Mouse (Mus musculus) forebrain, embryonic 13.5 days (tissue): Measurements from ENCODE around the gene Myh7. TPM values are rescaled to one million over a fixed set of nuclear protein-coding genes. Genes with fewer than 3 reads are reported as not detected.

Experiments used
- ATAC-seq: fragments of 200-750 bp; cut with Nextera tagmentation; 2 replicates; pipeline ENCODE4 v1.8.0; 2017
- H3K27ac ChIP-seq: fragments of 300-500 bp; sonication (generic); 2 replicates; pipeline ENCODE4 v1.5.1; 2015; ENCODE audit warnings: inconsistent platforms, mild to moderate bottlenecking, moderate library complexity
- H3K27me3 ChIP-seq: fragments of 300-500 bp; sonication (generic); 2 replicates; pipeline ENCODE4 v1.6.1; 2015; ENCODE audit warnings: mild to moderate bottlenecking, inconsistent platforms
- H3K36me3 ChIP-seq: fragments of 300-500 bp; sonication (generic); 2 replicates; pipeline ENCODE4 v1.6.1; 2015; ENCODE audit warnings: mild to moderate bottlenecking, inconsistent platforms; ENCODE audit not compliant: poor library complexity, severe bottlenecking
- H3K4me1 ChIP-seq: fragments of 300-500 bp; sonication (generic); 2 replicates; pipeline ENCODE4 v1.6.1; 2015; ENCODE audit warnings: inconsistent platforms
- H3K4me2 ChIP-seq: fragments of 300-500 bp; sonication (generic); 2 replicates; pipeline ENCODE4 v1.6.1; 2015; ENCODE audit warnings: inconsistent platforms, mild to moderate bottlenecking, moderate library complexity
- H3K4me3 ChIP-seq: fragments of 300-500 bp; sonication (generic); 2 replicates; pipeline ENCODE4 v1.5.1; 2015; ENCODE audit warnings: mild to moderate bottlenecking, inconsistent platforms
- H3K9ac ChIP-seq: fragments of 300-500 bp; sonication (generic); 2 replicates; pipeline ENCODE4 v1.6.1; 2015; ENCODE audit warnings: mild to moderate bottlenecking, inconsistent platforms
- H3K9me3 ChIP-seq: fragments of 300-500 bp; sonication (generic); replicated peaks from 2 replicates; pipeline ENCODE4 v1.6.1; 2016; ENCODE audit warnings: inconsistent platforms
- WGBS: fragments of 180-500 bp; shearing (Covaris S2); methylation state at CpG from one replicate; pipeline ENCODE4 v1.1.7; 2015; 5-methylcytosine and 5-hydroxymethylcytosine counted together
- polyA plus RNA-seq: library from polyadenylated mRNA; unstranded; fragments of >200 nt; fragmentation: Nextera tagmentation; extraction: Ambion mirVana; gene quantifications from 2 replicates; pipeline ENCODE4 v1.2.1, GENCODE M21; 2015

Gene Myh7
- polyA plus RNA-seq, 1 experiment from 2014 or later, result 2.5 TPM

- Histone ChIP-seq H3K27me3 (no peaks in the 10 kb centered on the region), H3K4me3 (peak overlapping the region; percentile 81), H3K9me3 (no peaks in the 10 kb centered on the region), H3K9ac (peak overlapping the region; percentile 82), H3K4me2 (peak overlapping the region; percentile 85), H3K4me1 (peaks cover 11% of the 10 kb centered on the region), H3K27ac (peak overlapping the region; percentile 72), H3K36me3 (peaks cover 26% of the 10 kb centered on the region)
- whole genome bisulfite sequencing, result under 1% methylated on average over 17 of the region's 17 CpGs
- ATAC-seq, result no peak
Observed at GRCm38 (mm10) chr14:55015767-55016111, 21.3 kb upstream of the Myh7 start.

- Histone ChIP-seq H3K27ac (peak within 1 kb of the TSS; percentile 92), H3K27me3 (no peaks in the 10 kb centered on the region), H3K36me3 (peaks cover 20% of the 10 kb centered on the region), H3K4me3 (peak within 1 kb of the TSS; percentile 81), H3K4me1 (peaks cover 11% of the 10 kb centered on the region), H3K9me3 (no peaks in the 10 kb centered on the region), H3K9ac (peak within 1 kb of the TSS; percentile 82), H3K4me2 (peak within 1 kb of the TSS; percentile 85)
- ATAC-seq, result peak; percentile 97
- under 1% methylated on average over 36 of the region's 36 CpGs for WGBS
Observed at GRCm38 (mm10) chr14:55014991-55015766, 20.8 kb upstream of the Myh7 start, which contains the start of gene Ngdn. TSS of gene Ngdn (plus strand) at chr14:55015454.

- Histone ChIP-seq H3K4me3 (peak overlapping the region; percentile 81), H3K27me3 (no peaks in the 10 kb centered on the region), H3K27ac (peak overlapping the region; percentile 92), H3K9me3 (no peaks in the 10 kb centered on the region), H3K9ac (peak overlapping the region; percentile 76), H3K36me3 (peaks cover 18% of the 10 kb centered on the region), H3K4me2 (peak overlapping the region; percentile 67), H3K4me1 (peaks cover 11% of the 10 kb centered on the region)
- WGBS, result 0% methylated on average over 27 of the region's 27 CpGs
- ATAC-seq, result peak; percentile 64
Observed at GRCm38 (mm10) chr14:55014591-55014990, 20.2 kb upstream of the Myh7 start.

- H3K9me3 ChIP-seq, result no peaks in the 10 kb centered on the region
- 59% methylated on average over 4 of the region's 4 CpGs for WGBS
- H3K4me3 ChIP-seq, result no peak overlapping the region
- H3K4me2 ChIP-seq, result no peak overlapping the region
- ATAC-seq, result no peak
- H3K27ac ChIP-seq, result no peak overlapping the region
- peaks cover 3% of the 10 kb centered on the region for H3K4me1 ChIP-seq
- H3K27me3 ChIP-seq, result no peaks in the 10 kb centered on the region
- no peaks in the 10 kb centered on the region for H3K36me3 ChIP-seq
- no peak overlapping the region for H3K9ac ChIP-seq
Observed at GRCm38 (mm10) chr14:55011116-55011515, 16.7 kb upstream of the Myh7 start.

GRCm38 (mm10) chr14:55008417-55008816 is 14.0 kb upstream of the Myh7 start:
- ATAC-seq, result no peak
- Histone ChIP-seq H3K4me1 (peaks cover 14% of the 10 kb centered on the region), H3K27me3 (no peaks in the 10 kb centered on the region), H3K36me3 (no peaks in the 10 kb centered on the region), H3K4me2 (no peak overlapping the region), H3K9ac (no peak overlapping the region), H3K4me3 (no peak overlapping the region), H3K9me3 (no peaks in the 10 kb centered on the region), H3K27ac (no peak overlapping the region)
- WGBS, result 86% methylated on average over 8 of the region's 8 CpGs

GRCm38 (mm10) chr14:55007120-55007908 is 12.9 kb upstream of the Myh7 start:
- Histone ChIP-seq H3K9ac (no peak overlapping the region), H3K4me3 (no peak overlapping the region), H3K9me3 (no peaks in the 10 kb centered on the region), H3K4me1 (peaks cover 24% of the 10 kb centered on the region), H3K27ac (no peak overlapping the region), H3K36me3 (no peaks in the 10 kb centered on the region), H3K27me3 (no peaks in the 10 kb centered on the region), H3K4me2 (no peak overlapping the region)
- WGBS, result 88% methylated on average over 9 of the region's 9 CpGs
- ATAC-seq, result no peak

- 71% methylated on average over 3 of the region's 3 CpGs for WGBS
- Histone ChIP-seq H3K27me3 (no peaks in the 10 kb centered on the region), H3K4me3 (no peak overlapping the region), H3K36me3 (no peaks in the 10 kb centered on the region), H3K4me1 (peaks cover 25% of the 10 kb centered on the region), H3K27ac (no peak overlapping the region), H3K9me3 (no peaks in the 10 kb centered on the region), H3K9ac (no peak overlapping the region), H3K4me2 (no peak overlapping the region)
- no peak for ATAC-seq
Observed at GRCm38 (mm10) chr14:55006541-55006940, 12.1 kb upstream of the Myh7 start.

GRCm38 (mm10) chr14:55005967-55006366 is 11.5 kb upstream of the Myh7 start:
- no peak overlapping the region for H3K9ac ChIP-seq
- no peak for ATAC-seq
- H3K36me3 ChIP-seq, result no peaks in the 10 kb centered on the region
- peaks cover 25% of the 10 kb centered on the region for H3K4me1 ChIP-seq
- no peak overlapping the region for H3K4me2 ChIP-seq
- H3K27me3 ChIP-seq, result no peaks in the 10 kb centered on the region
- no peaks in the 10 kb centered on the region for H3K9me3 ChIP-seq
- WGBS, result 84% methylated on average over 8 of the region's 8 CpGs
- no peak overlapping the region for H3K27ac ChIP-seq
- no peak overlapping the region for H3K4me3 ChIP-seq

GRCm38 (mm10) chr14:55005506-55005905 is 11.1 kb upstream of the Myh7 start:
- Histone ChIP-seq H3K9ac (no peak overlapping the region), H3K4me3 (no peak overlapping the region), H3K36me3 (no peaks in the 10 kb centered on the region), H3K4me1 (peaks cover 25% of the 10 kb centered on the region), H3K27ac (no peak overlapping the region), H3K27me3 (no peaks in the 10 kb centered on the region), H3K9me3 (no peaks in the 10 kb centered on the region), H3K4me2 (no peak overlapping the region)
- ATAC-seq, result no peak
- 76% methylated on average over 2 of the region's 2 CpGs for WGBS

- no peaks in the 10 kb centered on the region for H3K9me3 ChIP-seq
- WGBS, result 67% methylated on average over 18 of the region's 18 CpGs
- ATAC-seq, result 0 out of 2 replicates have a peak, but pooled peaks have one; percentile 33
- no peak overlapping the region for H3K4me3 ChIP-seq
- no peak overlapping the region for H3K4me2 ChIP-seq
- no peaks in the 10 kb centered on the region for H3K27me3 ChIP-seq
- 0 out of 2 replicates have a peak overlapping the region, but pooled peaks have one; percentile 27 for H3K9ac ChIP-seq
- peak overlapping the region; percentile 40 for H3K27ac ChIP-seq
- H3K36me3 ChIP-seq, result no peaks in the 10 kb centered on the region
- H3K4me1 ChIP-seq, result peaks cover 25% of the 10 kb centered on the region
Observed at GRCm38 (mm10) chr14:55003878-55004855, 9.7 kb upstream of the Myh7 start.

GRCm38 (mm10) chr14:55002687-55003120 is 8.3 kb upstream of the Myh7 start:
- no peak overlapping the region for H3K27ac ChIP-seq
- no peak overlapping the region for H3K9ac ChIP-seq
- H3K4me3 ChIP-seq, result no peak overlapping the region
- 72% methylated on average over 7 of the region's 7 CpGs for WGBS
- no peaks in the 10 kb centered on the region for H3K9me3 ChIP-seq
- H3K27me3 ChIP-seq, result no peaks in the 10 kb centered on the region
- no peak overlapping the region for H3K4me2 ChIP-seq
- ATAC-seq, result no peak
- no peaks in the 10 kb centered on the region for H3K36me3 ChIP-seq
- peaks cover 25% of the 10 kb centered on the region for H3K4me1 ChIP-seq
